Mouse (Mus musculus) liver, postnatal 0 days (tissue): ENCODE measurements around the gene Abraxas2. TPM values are rescaled to one million over a fixed set of nuclear protein-coding genes. Genes with fewer than 3 reads are reported as not detected.
A peak's percentile ranks its signal among the peaks of the same experiment; 100 is the strongest.

ENCODE experiments used
- ATAC-seq: fragments of 200-750 bp; cut with Nextera tagmentation; 2 replicates; pipeline ENCODE4 v1.8.0; 2017; ENCODE audit warnings: mild to moderate bottlenecking, moderate library complexity
- DNase-seq: peaks from one replicate; pipeline ENCODE4 v3.0.0-alpha.2; 2016
- H3K27ac ChIP-seq: fragments of 300-500 bp; sonication (generic); 2 replicates; pipeline ENCODE4 v1.5.1; 2014; ENCODE audit warnings: antibody characterized with exemption, moderate library complexity, mild to moderate bottlenecking, low read depth
- H3K27me3 ChIP-seq: fragments of 300-500 bp; sonication (generic); 2 replicates; pipeline ENCODE4 v1.6.1; 2014; ENCODE audit warnings: low read length, control low read depth, mixed read lengths; ENCODE audit not compliant: insufficient read depth
- H3K36me3 ChIP-seq: fragments of 300-500 bp; sonication (generic); replicated peaks from 2 replicates; pipeline ENCODE4 v1.6.1; 2014; ENCODE audit warnings: mild to moderate bottlenecking, control low read depth, low read length, moderate library complexity, mixed read lengths; ENCODE audit not compliant: insufficient read depth
- H3K4me1 ChIP-seq: fragments of 300-500 bp; sonication (generic); 2 replicates; pipeline ENCODE4 v1.6.1; 2014; ENCODE audit warnings: antibody characterized with exemption, mild to moderate bottlenecking, control low read depth; ENCODE audit not compliant: insufficient read depth
- H3K4me2 ChIP-seq: fragments of 300-500 bp; sonication (generic); 2 replicates; pipeline ENCODE4 v1.6.1; 2014; ENCODE audit warnings: low read depth, mild to moderate bottlenecking, low read length, moderate library complexity, mixed read lengths
- H3K4me3 ChIP-seq: fragments of 300-500 bp; sonication (generic); 2 replicates; pipeline ENCODE4 v1.5.1; 2014; ENCODE audit warnings: low read depth, low read length
- H3K9ac ChIP-seq: fragments of 300-500 bp; sonication (generic); replicated peaks from 2 replicates; pipeline ENCODE4 v1.6.1; 2014; ENCODE audit warnings: mild to moderate bottlenecking, moderate library complexity
- H3K9me3 ChIP-seq: fragments of 300-500 bp; sonication (generic); 2 replicates; pipeline ENCODE4 v1.6.1; 2016; ENCODE audit warnings: mild to moderate bottlenecking, control low read depth, low read length, mixed read lengths
- CTCF ChIP-seq: sonication (generic); IDR thresholded peaks from 2 replicates; pipeline ENCODE4 v1.5.1; 2016; ENCODE audit warnings: antibody characterized with exemption, low read depth
- EP300 ChIP-seq: IDR thresholded peaks from 2 replicates; pipeline ENCODE4 v1.6.1; 2016; ENCODE audit warnings: antibody characterized with exemption, low read depth, mild to moderate bottlenecking
- WGBS: fragments of 180-500 bp; shearing (Covaris S2); extraction: QIAGEN DNeasy Blood & Tissue Kit; methylation state at CpG from one replicate; pipeline ENCODE4 v1.1.7; 2014; ENCODE audit not compliant: insufficient replicate concordance; 5-methylcytosine and 5-hydroxymethylcytosine counted together
- polyA plus RNA-seq: library from polyadenylated mRNA; unstranded; fragments of >200 nt; fragmentation: Nextera tagmentation; extraction: Ambion mirVana; gene quantifications from 2 replicates; pipeline ENCODE4 v1.2.1, GENCODE M21; 2015

Gene Abraxas2
- polyA plus RNA-seq, 1 experiment from 2014 or later: 15.5 TPM

- WGBS: 70% methylated on average over 3 of the region's 3 CpGs
- Histone ChIP-seq H3K4me2 (no peak overlapping the region), H3K9me3 (no peaks in the 10 kb centered on the region), H3K36me3 (peaks cover 9% of the 10 kb centered on the region; the same call in 1 of the 2 replicates), H3K4me3 (no peak overlapping the region), H3K27me3 (no peaks in the 10 kb centered on the region), H3K4me1 (no peaks in the 10 kb centered on the region), H3K27ac (no peak overlapping the region), H3K9ac (no peak overlapping the region)
- DNase-seq (no peak), ATAC-seq (no peak)
- TF ChIP-seq CTCF: no peak
- TF ChIP-seq EP300: no peak
Measured at GRCm38 (mm10) chr7:132843152-132843551, 15.9 kb upstream of the Abraxas2 start.

- H3K9ac ChIP-seq: peak within 1 kb of the TSS; percentile 90
- TF ChIP-seq EP300 (no peak), CTCF (peak; percentile 62)
- H3K4me2 ChIP-seq: peak within 1 kb of the TSS; percentile 79
- peak; percentile 86 for DNase-seq
- no peaks in the 10 kb centered on the region for H3K27me3 ChIP-seq
- peaks cover 6% of the 10 kb centered on the region; the same call in 1 of the 2 replicates for H3K4me1 ChIP-seq
- peak within 1 kb of the TSS; percentile 93 for H3K27ac ChIP-seq
- peaks cover 12% of the 10 kb centered on the region; the same call in 1 of the 2 replicates for H3K36me3 ChIP-seq
- peak within 1 kb of the TSS; percentile 72 for H3K4me3 ChIP-seq
- peak; percentile 96 for ATAC-seq
- WGBS: 1% methylated on average over 37 of the region's 37 CpGs
- no peaks in the 10 kb centered on the region for H3K9me3 ChIP-seq
Measured at GRCm38 (mm10) chr7:132852173-132852844, 6.7 kb upstream of the Abraxas2 start, which contains the start of gene Eef1akmt2. Gene Eef1akmt2 (minus strand): TSS chr7:132852673.

- WGBS: 82% methylated on average over 6 of the region's 6 CpGs
- no peaks in the 10 kb centered on the region for H3K27me3 ChIP-seq
- H3K4me1 ChIP-seq: peaks cover 6% of the 10 kb centered on the region; the same call in 1 of the 2 replicates
- DNase-seq (no peak), ATAC-seq (no peak)
- peaks cover 10% of the 10 kb centered on the region; the same call in 1 of the 2 replicates for H3K36me3 ChIP-seq
- H3K4me2 ChIP-seq: no peak overlapping the region
- no peaks in the 10 kb centered on the region for H3K9me3 ChIP-seq
- no peak overlapping the region for H3K9ac ChIP-seq
- no peak overlapping the region for H3K27ac ChIP-seq
- no peak overlapping the region for H3K4me3 ChIP-seq
- TF ChIP-seq EP300: no peak
- TF ChIP-seq CTCF: no peak
Measured at GRCm38 (mm10) chr7:132853361-132853760, 5.7 kb upstream of the Abraxas2 start.

- Histone ChIP-seq H3K27me3 (no peaks in the 10 kb centered on the region), H3K36me3 (0 out of 2 replicates have a peak, but pooled peaks cover 6% of the 10 kb centered on the region)
- TF ChIP-seq CTCF (no peak), EP300 (no peak)
Measured at GRCm38 (mm10) chr7:132853946-132854345, 5.1 kb upstream of the Abraxas2 start.

GRCm38 (mm10) chr7:132856083-132856482 is 2.9 kb upstream of the Abraxas2 start:
- no peak overlapping the region for H3K9ac ChIP-seq
- no peaks in the 10 kb centered on the region for H3K27me3 ChIP-seq
- no peak for DNase-seq
- no peak overlapping the region for H3K4me2 ChIP-seq
- TF ChIP-seq EP300 (no peak), CTCF (no peak)
- H3K36me3 ChIP-seq: no peaks in the 10 kb centered on the region
- no peak overlapping the region for H3K4me3 ChIP-seq
- no peak overlapping the region; the same call in 1 of the 2 replicates for H3K27ac ChIP-seq
- WGBS: 65% methylated on average over 1 of the region's 1 CpGs
- peaks cover 12% of the 10 kb centered on the region for H3K4me1 ChIP-seq
- ATAC-seq: no peak
- H3K9me3 ChIP-seq: no peaks in the 10 kb centered on the region

More at GRCm38 (mm10) chr7:132853946-132854345, 5.1 kb upstream of the Abraxas2 start:
- no peak overlapping the region for H3K27ac ChIP-seq
- DNase-seq (no peak), ATAC-seq (no peak)
- H3K9me3 ChIP-seq: no peaks in the 10 kb centered on the region
- H3K4me1 ChIP-seq: peaks cover 10% of the 10 kb centered on the region
- H3K9ac ChIP-seq: no peak overlapping the region
- no peak overlapping the region for H3K4me2 ChIP-seq
- 62% methylated on average over 4 of the region's 4 CpGs for WGBS
- no peak overlapping the region for H3K4me3 ChIP-seq

- H3K4me3 ChIP-seq: no peak overlapping the region
- H3K9ac ChIP-seq: no peak overlapping the region
- no peak overlapping the region for H3K27ac ChIP-seq
- ATAC-seq: no peak
- no peaks in the 10 kb centered on the region for H3K9me3 ChIP-seq
- no peaks in the 10 kb centered on the region for H3K27me3 ChIP-seq
- TF ChIP-seq CTCF (no peak), EP300 (no peak)
- no peak for DNase-seq
- H3K4me1 ChIP-seq: peaks cover 13% of the 10 kb centered on the region; the same call in 1 of the 2 replicates
- 67% methylated on average over 5 of the region's 5 CpGs for WGBS
- H3K4me2 ChIP-seq: no peak overlapping the region
- peaks cover 2% of the 10 kb centered on the region; the same call in 1 of the 2 replicates for H3K36me3 ChIP-seq
Measured at GRCm38 (mm10) chr7:132858043-132858608, 899 bp upstream of the Abraxas2 start.
